Mouse (Mus musculus): ENCODE data around the gene Casp1. TPM values are rescaled to one million over a fixed set of nuclear protein-coding genes. Genes with fewer than 3 reads are reported as not detected.

Gene Casp1
- 1.1 and 1.3 TPM in 2 replicates for polyA plus RNA-seq (2014; fragmentation: Nextera tagmentation; extraction: Ambion mirVana)

GRCm38 (mm10) chr9:5298329-5299131 lies at the start of gene Casp1:
Casp1 (plus strand) TSS chr9:5298517.
- H3K9me3 ChIP-seq (replicated peaks; ENCODE audit: control insufficient read depth, low read length), result no peaks in the 10 kb centered on the region
- ATAC-seq (no peak), DNase-seq (ENCODE audit: low spot score) (no peak)
- H3K4me3 ChIP-seq (ENCODE audit: low read depth, low read length), result no peak within 1 kb of the TSS
- H3K27me3 ChIP-seq (replicated peaks; ENCODE audit: control insufficient read depth, insufficient read depth, low read length), result no peaks in the 10 kb centered on the region
- WGBS, result 33% methylated on average over 11 of the region's 11 CpGs
- no peaks in the 10 kb centered on the region for H3K4me1 ChIP-seq (ENCODE audit: control insufficient read depth, insufficient read depth, low read length)
- no peak within 1 kb of the TSS for H3K4me2 ChIP-seq (ENCODE audit: low read length)
- no peak within 1 kb of the TSS for H3K9ac ChIP-seq (ENCODE audit: low read length)
- no peak within 1 kb of the TSS for H3K27ac ChIP-seq (ENCODE audit: low read depth, low read length)
- H3K36me3 ChIP-seq (ENCODE audit: control insufficient read depth, insufficient read depth, low read length), result no peaks in the 10 kb centered on the region

GRCm38 (mm10) chr9:5263951-5264475 lies 34.3 kb upstream of the Casp1 start:
- Histone ChIP-seq H3K4me1 (ENCODE audit: control insufficient read depth, insufficient read depth, low read length) (no peaks in the 10 kb centered on the region), H3K4me2 (ENCODE audit: low read length) (no peak overlapping the region), H3K4me3 (ENCODE audit: low read depth, low read length) (no peak overlapping the region), H3K27ac (ENCODE audit: low read depth, low read length) (no peak overlapping the region), H3K9ac (ENCODE audit: low read length) (no peak overlapping the region), H3K27me3 (replicated peaks; ENCODE audit: control insufficient read depth, insufficient read depth, low read length) (no peaks in the 10 kb centered on the region), H3K36me3 (ENCODE audit: control insufficient read depth, insufficient read depth, low read length) (no peaks in the 10 kb centered on the region), H3K9me3 (replicated peaks; ENCODE audit: control insufficient read depth, low read length) (no peaks in the 10 kb centered on the region)
- DNase-seq (ENCODE audit: low spot score), result peak; percentile 5
- no peak for ATAC-seq
- WGBS, result 36% methylated on average over 2 of the region's 2 CpGs

- H3K36me3 ChIP-seq (ENCODE audit: control insufficient read depth, insufficient read depth, low read length), result no peaks in the 10 kb centered on the region
- no peak overlapping the region for H3K9ac ChIP-seq (ENCODE audit: low read length)
- H3K9me3 ChIP-seq (replicated peaks; ENCODE audit: control insufficient read depth, low read length), result no peaks in the 10 kb centered on the region
- H3K4me1 ChIP-seq (ENCODE audit: control insufficient read depth, insufficient read depth, low read length), result no peaks in the 10 kb centered on the region
- no peak overlapping the region for H3K4me2 ChIP-seq (ENCODE audit: low read length)
- H3K4me3 ChIP-seq (ENCODE audit: low read depth, low read length), result no peak overlapping the region
- no peak for ATAC-seq
- no peak overlapping the region for H3K27ac ChIP-seq (ENCODE audit: low read depth, low read length)
- WGBS, result 90% methylated on average over 2 of the region's 2 CpGs
- no peaks in the 10 kb centered on the region for H3K27me3 ChIP-seq (replicated peaks; ENCODE audit: control insufficient read depth, insufficient read depth, low read length)
- no peak for DNase-seq (ENCODE audit: low spot score)
Observed at GRCm38 (mm10) chr9:5270274-5270673, 28.0 kb upstream of the Casp1 start.

GRCm38 (mm10) chr9:5270884-5271283 lies 27.4 kb upstream of the Casp1 start:
- Histone ChIP-seq H3K4me3 (ENCODE audit: low read depth, low read length) (no peak overlapping the region), H3K4me2 (ENCODE audit: low read length) (no peak overlapping the region), H3K9ac (ENCODE audit: low read length) (no peak overlapping the region), H3K9me3 (replicated peaks; ENCODE audit: control insufficient read depth, low read length) (no peaks in the 10 kb centered on the region), H3K4me1 (ENCODE audit: control insufficient read depth, insufficient read depth, low read length) (no peaks in the 10 kb centered on the region), H3K36me3 (ENCODE audit: control insufficient read depth, insufficient read depth, low read length) (no peaks in the 10 kb centered on the region), H3K27me3 (replicated peaks; ENCODE audit: control insufficient read depth, insufficient read depth, low read length) (no peaks in the 10 kb centered on the region), H3K27ac (ENCODE audit: low read depth, low read length) (no peak overlapping the region)
- 75% methylated on average over 1 of the region's 1 CpGs for WGBS
- ATAC-seq (no peak), DNase-seq (ENCODE audit: low spot score) (no peak)

- WGBS, result 90% methylated on average over 6 of the region's 6 CpGs
- H3K27ac ChIP-seq (ENCODE audit: low read depth, low read length), result no peak overlapping the region
Observed at GRCm38 (mm10) chr9:5271334-5271845, 26.9 kb upstream of the Casp1 start.

GRCm38 (mm10) chr9:5286071-5286470 lies 12.2 kb upstream of the Casp1 start:
- ATAC-seq (no peak), DNase-seq (ENCODE audit: low spot score) (no peak)
- Histone ChIP-seq H3K27ac (ENCODE audit: low read depth, low read length) (no peak overlapping the region), H3K9me3 (replicated peaks; ENCODE audit: control insufficient read depth, low read length) (no peaks in the 10 kb centered on the region), H3K27me3 (replicated peaks; ENCODE audit: control insufficient read depth, insufficient read depth, low read length) (no peaks in the 10 kb centered on the region), H3K4me1 (ENCODE audit: control insufficient read depth, insufficient read depth, low read length) (no peaks in the 10 kb centered on the region), H3K4me2 (ENCODE audit: low read length) (no peak overlapping the region), H3K4me3 (ENCODE audit: low read depth, low read length) (no peak overlapping the region), H3K36me3 (ENCODE audit: control insufficient read depth, insufficient read depth, low read length) (no peaks in the 10 kb centered on the region), H3K9ac (ENCODE audit: low read length) (no peak overlapping the region)
- WGBS, result 90% methylated on average over 2 of the region's 2 CpGs

More at GRCm38 (mm10) chr9:5271334-5271845, 26.9 kb upstream of the Casp1 start:
- no peaks in the 10 kb centered on the region for H3K9me3 ChIP-seq (replicated peaks; ENCODE audit: control insufficient read depth, low read length)
- DNase-seq (ENCODE audit: low spot score) (no peak), ATAC-seq (no peak)
- H3K27me3 ChIP-seq (replicated peaks; ENCODE audit: control insufficient read depth, insufficient read depth, low read length), result no peaks in the 10 kb centered on the region
- no peaks in the 10 kb centered on the region for H3K36me3 ChIP-seq (ENCODE audit: control insufficient read depth, insufficient read depth, low read length)
- H3K4me3 ChIP-seq (ENCODE audit: low read depth, low read length), result no peak overlapping the region
- H3K4me2 ChIP-seq (ENCODE audit: low read length), result no peak overlapping the region
- no peak overlapping the region for H3K9ac ChIP-seq (ENCODE audit: low read length)
- no peaks in the 10 kb centered on the region for H3K4me1 ChIP-seq (ENCODE audit: control insufficient read depth, insufficient read depth, low read length)

GRCm38 (mm10) chr9:5286597-5286996 lies 11.7 kb upstream of the Casp1 start:
- Histone ChIP-seq H3K9ac (ENCODE audit: low read length) (no peak overlapping the region), H3K4me3 (ENCODE audit: low read depth, low read length) (no peak overlapping the region), H3K27ac (ENCODE audit: low read depth, low read length) (no peak overlapping the region), H3K36me3 (ENCODE audit: control insufficient read depth, insufficient read depth, low read length) (no peaks in the 10 kb centered on the region), H3K9me3 (replicated peaks; ENCODE audit: control insufficient read depth, low read length) (no peaks in the 10 kb centered on the region), H3K27me3 (replicated peaks; ENCODE audit: control insufficient read depth, insufficient read depth, low read length) (no peaks in the 10 kb centered on the region), H3K4me1 (ENCODE audit: control insufficient read depth, insufficient read depth, low read length) (no peaks in the 10 kb centered on the region), H3K4me2 (ENCODE audit: low read length) (no peak overlapping the region)
- ATAC-seq (no peak), DNase-seq (ENCODE audit: low spot score) (no peak)

- no peak for DNase-seq (ENCODE audit: low spot score)
- WGBS, result 81% methylated on average over 2 of the region's 2 CpGs
- H3K4me3 ChIP-seq (ENCODE audit: low read depth, low read length), result no peak overlapping the region
- no peaks in the 10 kb centered on the region for H3K9me3 ChIP-seq (replicated peaks; ENCODE audit: control insufficient read depth, low read length)
- H3K4me1 ChIP-seq (ENCODE audit: control insufficient read depth, insufficient read depth, low read length), result no peaks in the 10 kb centered on the region
- ATAC-seq, result no peak
- H3K27ac ChIP-seq (ENCODE audit: low read depth, low read length), result no peak overlapping the region
- H3K36me3 ChIP-seq (ENCODE audit: control insufficient read depth, insufficient read depth, low read length), result no peaks in the 10 kb centered on the region
- no peak overlapping the region for H3K9ac ChIP-seq (ENCODE audit: low read length)
- no peaks in the 10 kb centered on the region for H3K27me3 ChIP-seq (replicated peaks; ENCODE audit: control insufficient read depth, insufficient read depth, low read length)
- H3K4me2 ChIP-seq (ENCODE audit: low read length), result no peak overlapping the region
Observed at GRCm38 (mm10) chr9:5296354-5297237, 1.7 kb upstream of the Casp1 start.

GRCm38 (mm10) chr9:5299132-5299381 lies 740 bp downstream of the Casp1 start:
- Histone ChIP-seq H3K9me3 (replicated peaks; ENCODE audit: control insufficient read depth, low read length) (no peaks in the 10 kb centered on the region), H3K36me3 (ENCODE audit: control insufficient read depth, insufficient read depth, low read length) (no peaks in the 10 kb centered on the region), H3K27ac (ENCODE audit: low read depth, low read length) (no peak overlapping the region), H3K9ac (ENCODE audit: low read length) (no peak overlapping the region), H3K4me1 (ENCODE audit: control insufficient read depth, insufficient read depth, low read length) (no peaks in the 10 kb centered on the region), H3K27me3 (replicated peaks; ENCODE audit: control insufficient read depth, insufficient read depth, low read length) (no peaks in the 10 kb centered on the region), H3K4me3 (ENCODE audit: low read depth, low read length) (no peak overlapping the region), H3K4me2 (ENCODE audit: low read length) (no peak overlapping the region)
- DNase-seq (ENCODE audit: low spot score) (no peak), ATAC-seq (no peak)
- WGBS, result 71% methylated on average over 2 of the region's 2 CpGs

Measured in forebrain, embryonic 14.5 days (tissue).